Mouse (Mus musculus) right cerebral cortex, postnatal 36 days (tissue): ENCODE data around the gene Aurkb.

ENCODE experiments used
- DNase-seq, 2 experiments: peaks; one replicate each; pipeline ENCODE4 v3.0.0; 2022; ENCODE audit warnings: low spot score in 2 of 2, mixed read lengths in 1 of 2

Gene Aurkb

DNA sequence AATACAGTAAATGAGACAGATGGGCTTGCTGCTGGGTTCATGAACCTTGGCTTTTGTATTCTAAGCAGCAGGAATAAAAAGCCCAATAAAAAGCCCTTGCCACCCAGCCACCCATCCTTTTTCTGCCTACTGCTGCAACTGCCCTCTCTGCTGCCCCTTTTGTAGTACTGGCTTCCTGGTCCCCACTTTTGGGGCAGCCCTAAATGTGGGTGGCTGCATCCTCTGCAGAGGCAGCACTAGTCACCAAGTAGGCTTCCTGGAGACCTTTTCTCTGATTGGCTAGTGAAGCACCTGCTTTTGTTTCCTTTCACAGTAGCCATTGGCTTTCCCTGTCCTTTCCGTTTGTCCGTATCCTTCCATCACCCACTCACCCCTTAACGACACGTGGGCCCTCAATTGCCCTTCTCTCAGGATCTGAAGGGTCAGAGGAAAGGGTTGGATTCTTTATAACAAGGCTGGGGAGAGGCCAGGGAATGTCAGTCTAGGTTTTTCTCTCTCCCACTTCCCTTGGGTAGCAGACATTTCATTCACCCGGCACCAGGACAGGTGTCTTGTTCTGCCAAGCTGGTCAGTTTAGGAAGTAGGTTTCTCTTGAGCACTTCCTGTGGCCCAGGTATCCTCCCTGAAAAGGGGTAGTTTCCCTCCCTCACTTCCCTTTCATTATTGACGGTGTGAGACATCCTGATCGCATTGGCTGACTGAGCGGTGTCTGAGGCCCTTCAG, 52.8 kb downstream of the Aurkb start:
- no peak for DNase-seq

GRCm38 (mm10) chr11:69098762-69099091, 53.3 kb downstream of the Aurkb start:
- peak; percentile 94 to 96 for DNase-seq

DNA sequence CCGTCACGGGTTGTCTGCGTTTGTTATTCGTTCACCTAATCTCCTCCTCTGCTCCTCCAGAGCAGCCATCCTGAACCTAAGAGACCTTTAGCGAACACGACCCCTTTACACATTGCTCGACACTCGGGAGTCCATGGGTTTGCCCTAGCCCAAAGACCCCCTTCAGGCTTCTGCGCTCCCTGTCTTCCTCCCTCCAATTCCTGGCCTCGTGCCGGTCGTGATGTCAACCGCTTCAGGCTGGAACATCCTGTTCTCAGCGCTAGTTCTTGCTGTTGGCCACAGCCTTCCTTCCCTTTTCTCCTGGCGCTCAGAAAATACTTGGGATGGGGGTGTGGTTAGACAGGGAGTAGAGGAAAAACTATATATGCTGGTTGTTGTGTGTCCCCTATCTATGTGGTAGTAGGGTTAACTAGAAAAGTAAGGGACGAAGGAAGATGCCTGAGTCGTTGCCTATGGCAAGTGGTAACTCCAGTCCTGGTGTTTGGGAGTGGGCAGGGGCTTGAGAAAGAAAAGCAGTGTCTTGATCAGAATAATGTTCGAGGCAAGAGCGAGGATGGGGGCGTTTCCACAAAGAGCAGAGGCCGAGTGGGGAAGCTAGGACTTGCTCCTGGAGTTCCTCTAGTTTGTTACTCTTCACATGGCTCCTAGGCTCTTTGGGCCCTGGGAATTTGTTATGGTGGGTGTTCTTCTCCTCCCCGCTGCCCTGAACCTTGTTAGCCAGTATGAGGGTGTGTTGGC, 53.9 kb downstream of the Aurkb start:
- DNase-seq = no peak

GRCm38 (mm10) chr11:69099915-69100345, 54.5 kb downstream of the Aurkb start:
- peak; percentile 88 to 93 for DNase-seq

DNA sequence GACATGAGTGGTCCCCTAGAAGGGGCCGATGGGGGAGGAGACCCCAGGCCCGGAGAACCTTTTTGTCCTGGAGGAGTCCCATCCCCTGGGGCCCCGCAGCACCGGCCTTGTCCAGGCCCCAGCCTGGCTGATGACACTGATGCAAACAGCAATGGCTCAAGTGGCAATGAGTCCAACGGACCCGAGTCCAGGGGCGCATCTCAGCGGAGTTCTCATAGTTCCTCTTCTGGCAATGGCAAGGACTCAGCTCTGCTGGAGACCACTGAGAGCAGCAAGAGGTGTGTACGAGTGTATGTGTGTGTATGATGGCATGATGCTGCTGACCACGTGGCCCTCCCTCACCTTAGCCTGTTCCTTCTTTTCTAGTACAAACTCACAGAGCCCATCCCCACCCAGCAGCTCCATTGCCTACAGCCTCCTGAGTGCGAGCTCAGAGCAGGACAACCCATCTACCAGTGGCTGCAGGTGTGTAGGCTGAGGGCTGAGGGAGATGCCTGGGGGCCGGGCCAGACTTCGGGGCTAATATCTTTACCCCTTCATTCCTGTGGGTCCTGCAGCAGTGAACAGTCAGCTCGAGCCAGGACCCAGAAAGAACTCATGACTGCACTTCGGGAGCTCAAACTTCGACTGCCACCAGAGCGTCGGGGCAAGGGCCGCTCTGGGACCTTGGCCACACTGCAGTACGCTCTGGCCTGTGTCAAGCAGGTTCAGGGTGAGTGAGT, 55.4 kb downstream of the Aurkb start:
- no peak for DNase-seq
